Mouse (Mus musculus) macrophage (primary cell): Measurements from ENCODE around the gene Egfem1. TPM values are rescaled to one million over a fixed set of nuclear protein-coding genes. Genes with fewer than 3 reads are reported as not detected.

Experiments
- H3K27ac ChIP-seq: fragments of 350-480 bp; formaldehyde crosslinking; 2 replicates; pipeline ENCODE4 v1.9.0; 2021
- H3K36me3 ChIP-seq: fragments of 350-480 bp; formaldehyde crosslinking; 2 replicates; pipeline ENCODE4 v1.9.0; 2021; ENCODE audit errors: inconsistent target
- H3K4me3 ChIP-seq: fragments of 350-480 bp; formaldehyde crosslinking; 2 replicates; pipeline ENCODE4 v1.9.0; 2021; ENCODE audit errors: inconsistent target
- H3K79me2 ChIP-seq: fragments of 350-480 bp; formaldehyde crosslinking; 2 replicates; pipeline ENCODE4 v1.9.0; 2021; ENCODE audit errors: inconsistent target
- WGBS: methylation state at CpG from one replicate; pipeline ENCODE4 v1.1.7; 2026; ENCODE audit warnings: inconsistent platforms; ENCODE audit not compliant: missing documents; 5-methylcytosine and 5-hydroxymethylcytosine counted together
- polyA plus RNA-seq: library from polyadenylated mRNA; stranded (reverse); fragments of 250-400 nt; gene quantifications from 3 replicates; pipeline ENCODE4 v1.2.4, GENCODE M21; 2018; ENCODE audit warnings: inconsistent platforms

The Egfem1 gene
- polyA plus RNA-seq, 1 experiment from 2014 or later: not detected

GRCm38 (mm10) chr3:29539211-29539610, 457.4 kb downstream of the Egfem1 start:
- WGBS: 41% methylated on average over 2 of the region's 2 CpGs

GRCm38 (mm10) chr3:29539902-29540301, 458.1 kb downstream of the Egfem1 start:
- Histone ChIP-seq H3K79me2 (no peaks in the 10 kb centered on the region), H3K36me3 (no peaks in the 10 kb centered on the region), H3K27ac (no peak overlapping the region), H3K4me3 (no peak overlapping the region)
- WGBS: 6% methylated on average over 1 of the region's 1 CpGs

More at GRCm38 (mm10) chr3:29539211-29539610, 457.4 kb downstream of the Egfem1 start:
- Histone ChIP-seq H3K36me3 (no peaks in the 10 kb centered on the region), H3K4me3 (no peak overlapping the region), H3K79me2 (no peaks in the 10 kb centered on the region), H3K27ac (no peak overlapping the region)

GRCm38 (mm10) chr3:29541477-29542079, 459.8 kb downstream of the Egfem1 start:
- WGBS: 78% methylated on average over 1 of the region's 1 CpGs
- H3K4me3 ChIP-seq: no peak overlapping the region
- H3K27ac ChIP-seq: no peak overlapping the region

GRCm38 (mm10) chr3:29544056-29544455, 462.2 kb downstream of the Egfem1 start:
- Histone ChIP-seq H3K27ac (no peak overlapping the region), H3K4me3 (no peak overlapping the region), H3K36me3 (no peaks in the 10 kb centered on the region), H3K79me2 (no peaks in the 10 kb centered on the region)
- WGBS: 77% methylated on average over 1 of the region's 1 CpGs

More at GRCm38 (mm10) chr3:29541477-29542079, 459.8 kb downstream of the Egfem1 start:
- no peaks in the 10 kb centered on the region for H3K36me3 ChIP-seq
- no peaks in the 10 kb centered on the region for H3K79me2 ChIP-seq

- no peak overlapping the region for H3K4me3 ChIP-seq
- H3K27ac ChIP-seq: no peak overlapping the region
- 100% methylated on average over 1 of the region's 1 CpGs for WGBS
- H3K36me3 ChIP-seq: no peaks in the 10 kb centered on the region
- H3K79me2 ChIP-seq: no peaks in the 10 kb centered on the region
Measured at GRCm38 (mm10) chr3:29563171-29563570, 481.3 kb downstream of the Egfem1 start.

GRCm38 (mm10) chr3:29578055-29578860, 496.4 kb downstream of the Egfem1 start:
- Histone ChIP-seq H3K27ac (no peak overlapping the region), H3K79me2 (no peaks in the 10 kb centered on the region), H3K36me3 (no peaks in the 10 kb centered on the region), H3K4me3 (no peak overlapping the region)
- WGBS: 79% methylated on average over 5 of the region's 5 CpGs

GRCm38 (mm10) chr3:29582749-29583148, 500.9 kb downstream of the Egfem1 start:
- Histone ChIP-seq H3K79me2 (no peaks in the 10 kb centered on the region), H3K4me3 (no peak overlapping the region), H3K27ac (no peak overlapping the region), H3K36me3 (no peaks in the 10 kb centered on the region)
- 78% methylated on average over 8 of the region's 8 CpGs for WGBS

GRCm38 (mm10) chr3:29602140-29602539, 520.3 kb downstream of the Egfem1 start:
- no peaks in the 10 kb centered on the region for H3K79me2 ChIP-seq
- 81% methylated on average over 7 of the region's 7 CpGs for WGBS
- no peaks in the 10 kb centered on the region for H3K36me3 ChIP-seq
- H3K27ac ChIP-seq: no peak overlapping the region
- no peak overlapping the region for H3K4me3 ChIP-seq

GRCm38 (mm10) chr3:29608713-29609112, 526.9 kb downstream of the Egfem1 start:
- no peaks in the 10 kb centered on the region for H3K79me2 ChIP-seq
- WGBS: 85% methylated on average over 3 of the region's 3 CpGs
- no peak overlapping the region for H3K27ac ChIP-seq
- H3K4me3 ChIP-seq: no peak overlapping the region
- no peaks in the 10 kb centered on the region for H3K36me3 ChIP-seq

GRCm38 (mm10) chr3:29609174-29609573, 527.4 kb downstream of the Egfem1 start:
- H3K27ac ChIP-seq: no peak overlapping the region
- H3K36me3 ChIP-seq: no peaks in the 10 kb centered on the region
- 92% methylated on average over 2 of the region's 2 CpGs for WGBS
- no peak overlapping the region for H3K4me3 ChIP-seq
- H3K79me2 ChIP-seq: no peaks in the 10 kb centered on the region

GRCm38 (mm10) chr3:29619586-29619985, 537.8 kb downstream of the Egfem1 start:
- Histone ChIP-seq H3K4me3 (no peak overlapping the region), H3K27ac (no peak overlapping the region), H3K79me2 (no peaks in the 10 kb centered on the region), H3K36me3 (no peaks in the 10 kb centered on the region)
- WGBS: 88% methylated on average over 1 of the region's 1 CpGs

- H3K27ac ChIP-seq: no peak overlapping the region
- H3K36me3 ChIP-seq: no peaks in the 10 kb centered on the region
- no peaks in the 10 kb centered on the region for H3K79me2 ChIP-seq
- 71% methylated on average over 2 of the region's 2 CpGs for WGBS
- H3K4me3 ChIP-seq: no peak overlapping the region
Measured at GRCm38 (mm10) chr3:29639819-29640218, 558.0 kb downstream of the Egfem1 start.

- Histone ChIP-seq H3K79me2 (no peaks in the 10 kb centered on the region), H3K36me3 (no peaks in the 10 kb centered on the region), H3K27ac (no peak overlapping the region), H3K4me3 (no peak overlapping the region)
- WGBS: 84% methylated on average over 2 of the region's 2 CpGs
Measured at GRCm38 (mm10) chr3:29666796-29667195, 585.0 kb downstream of the Egfem1 start.

- no peaks in the 10 kb centered on the region for H3K36me3 ChIP-seq
- no peak overlapping the region for H3K4me3 ChIP-seq
- WGBS: 91% methylated on average over 8 of the region's 8 CpGs
- H3K79me2 ChIP-seq: no peaks in the 10 kb centered on the region
- no peak overlapping the region for H3K27ac ChIP-seq
Measured at GRCm38 (mm10) chr3:29689367-29690285, 607.8 kb downstream of the Egfem1 start.
